Mouse (Mus musculus) lung, postnatal 36 days (tissue): ENCODE results near the gene Smim26.

Experiments used
- DNase-seq: peaks from one replicate; pipeline ENCODE4 v3.0.0; 2022; ENCODE audit warnings: mixed read lengths

Smim26 gene

GRCm38 (mm10) chr2:144637204-144637603, 43.4 kb downstream of the Smim26 start:
- no peak for DNase-seq

GRCm38 (mm10) chr2:144637671-144638395, 44.0 kb downstream of the Smim26 start:
- DNase-seq, result no peak

- DNase-seq, result peak; percentile 12
Observed at GRCm38 (mm10) chr2:144638719-144639118, 44.9 kb downstream of the Smim26 start.

GRCm38 (mm10) chr2:144640101-144640500, 46.2 kb downstream of the Smim26 start:
- no peak for DNase-seq

- DNase-seq, result peak; percentile 49
Observed at GRCm38 (mm10) chr2:144641991-144642390, 48.1 kb downstream of the Smim26 start.
